Mouse (Mus musculus) kidney, adult 2 months (tissue): ENCODE results near the gene Fam198a. TPM values are rescaled to one million over a fixed set of nuclear protein-coding genes. Genes with fewer than 3 reads are reported as not detected.
A peak's percentile ranks its signal among the peaks of the same experiment; 100 is the strongest.

ENCODE experiments used
- DNase-seq: peaks from one replicate; pipeline ENCODE4 v3.0.0; 2021
- H3K27ac ChIP-seq: fragments of 200-500 bp; 2 replicates; pipeline ENCODE4 v1.5.1; 2012; ENCODE audit warnings: low read depth, low read length, control low read depth, inconsistent platforms; ENCODE audit not compliant: insufficient read depth
- H3K27me3 ChIP-seq: fragments of 200-500 bp; replicated peaks from 2 replicates; pipeline ENCODE4 v1.6.1; 2012; ENCODE audit warnings: mild to moderate bottlenecking, moderate library complexity, low read length, inconsistent platforms; ENCODE audit not compliant: control insufficient read depth, insufficient read depth
- H3K36me3 ChIP-seq: fragments of 200-500 bp; 2 replicates; pipeline ENCODE4 v1.6.1; 2012; ENCODE audit warnings: mild to moderate bottlenecking, moderate library complexity, low read length, inconsistent platforms; ENCODE audit not compliant: control insufficient read depth, insufficient read depth
- H3K4me1 ChIP-seq: fragments of 200-500 bp; 2 replicates; pipeline ENCODE4 v1.6.1; 2011; ENCODE audit warnings: low read length; ENCODE audit not compliant: control insufficient read depth, insufficient read depth
- H3K4me3 ChIP-seq: fragments of 200-500 bp; 2 replicates; pipeline ENCODE4 v1.5.1; 2011; ENCODE audit warnings: mild to moderate bottlenecking, low read depth, low read length, control low read depth; ENCODE audit not compliant: insufficient read depth
- CTCF ChIP-seq: fragments of 200-500 bp; conservative IDR thresholded peaks from 2 replicates; pipeline ENCODE4 v1.5.1; 2011; ENCODE audit warnings: low read depth, mild to moderate bottlenecking, control low read depth, low read length, moderate library complexity, mixed read lengths; ENCODE audit not compliant: insufficient read depth, insufficient read length
- POLR2A ChIP-seq: fragments of 200-500 bp; IDR thresholded peaks from one replicate; pipeline ENCODE4 v1.6.1; 2011; ENCODE audit warnings: low read depth, low read length, control low read depth
- WGBS: fragments of 180-500 bp; shearing (Covaris S2); methylation state at CpG from one replicate; pipeline ENCODE4 v1.1.7; 2018; 5-methylcytosine and 5-hydroxymethylcytosine counted together
- polyA plus RNA-seq: library from polyadenylated mRNA; depleted of rRNA; stranded (reverse); fragments of >200 nt; gene quantifications from 2 replicates; pipeline ENCODE4 v1.2.3, GENCODE M21; 2012

Gene Fam198a
- polyA plus RNA-seq, 1 experiment, result 0.25 TPM

GRCm38 (mm10) chr9:121943005-121943404, 7.8 kb upstream of the Fam198a start:
- no peaks in the 10 kb centered on the region for H3K36me3 ChIP-seq
- no peak for DNase-seq

GRCm38 (mm10) chr9:121943628-121944027, 7.2 kb upstream of the Fam198a start:
- Histone ChIP-seq H3K36me3 (no peaks in the 10 kb centered on the region), H3K27me3 (no peaks in the 10 kb centered on the region), H3K4me1 (no peaks in the 10 kb centered on the region), H3K4me3 (no peak overlapping the region), H3K27ac (no peak overlapping the region)
- DNase-seq, result no peak
- 83% methylated on average over 3 of the region's 3 CpGs for WGBS
- TF ChIP-seq CTCF (no peak), POLR2A (no peak)

More at GRCm38 (mm10) chr9:121943005-121943404, 7.8 kb upstream of the Fam198a start:
- no peak overlapping the region for H3K4me3 ChIP-seq
- no peaks in the 10 kb centered on the region for H3K4me1 ChIP-seq
- TF ChIP-seq POLR2A (no peak), CTCF (no peak)
- no peaks in the 10 kb centered on the region for H3K27me3 ChIP-seq
- no peak overlapping the region for H3K27ac ChIP-seq
- WGBS, result 69% methylated on average over 3 of the region's 3 CpGs

- Histone ChIP-seq H3K27ac (no peak overlapping the region), H3K36me3 (no peaks in the 10 kb centered on the region), H3K4me3 (no peak overlapping the region), H3K4me1 (peaks cover 3% of the 10 kb centered on the region; the same call in 1 of the 2 replicates), H3K27me3 (no peaks in the 10 kb centered on the region)
- DNase-seq, result peak; percentile 69
- WGBS, result 5% methylated on average over 4 of the region's 4 CpGs
- TF ChIP-seq CTCF (peak; percentile 66), POLR2A (no peak)
Observed at GRCm38 (mm10) chr9:121947784-121948183, 3.0 kb upstream of the Fam198a start.

GRCm38 (mm10) chr9:121948431-121948830, 2.4 kb upstream of the Fam198a start:
- TF ChIP-seq CTCF (no peak), POLR2A (no peak)
- DNase-seq, result no peak
- WGBS, result 67% methylated on average over 4 of the region's 4 CpGs

GRCm38 (mm10) chr9:121951114-121951423, 281 bp downstream of the Fam198a start:
- no peak overlapping the region for H3K27ac ChIP-seq
- DNase-seq, result no peak
- H3K36me3 ChIP-seq, result no peaks in the 10 kb centered on the region
- H3K27me3 ChIP-seq, result no peaks in the 10 kb centered on the region
- TF ChIP-seq POLR2A, result no peak
- TF ChIP-seq CTCF, result no peak
- H3K4me3 ChIP-seq, result 0 out of 2 replicates have a peak overlapping the region, but pooled peaks have one; percentile 9
- 40% methylated on average over 4 of the region's 4 CpGs for WGBS
- peaks cover 3% of the 10 kb centered on the region; the same call in 1 of the 2 replicates for H3K4me1 ChIP-seq

More at GRCm38 (mm10) chr9:121948431-121948830, 2.4 kb upstream of the Fam198a start:
- Histone ChIP-seq H3K36me3 (no peaks in the 10 kb centered on the region), H3K4me3 (no peak overlapping the region), H3K27ac (no peak overlapping the region), H3K4me1 (peaks cover 3% of the 10 kb centered on the region; the same call in 1 of the 2 replicates), H3K27me3 (no peaks in the 10 kb centered on the region)

GRCm38 (mm10) chr9:121952596-121952995, 1.8 kb downstream of the Fam198a start:
- no peak for TF ChIP-seq CTCF
- no peak for TF ChIP-seq POLR2A
- no peak overlapping the region for H3K27ac ChIP-seq

GRCm38 (mm10) chr9:121959966-121960635, 9.3 kb downstream of the Fam198a start:
- H3K4me1 ChIP-seq, result no peaks in the 10 kb centered on the region
- no peaks in the 10 kb centered on the region for H3K36me3 ChIP-seq
- WGBS, result 53% methylated on average over 7 of the region's 7 CpGs
- no peak for DNase-seq
- no peak overlapping the region for H3K4me3 ChIP-seq
- no peak for TF ChIP-seq POLR2A
- no peak for TF ChIP-seq CTCF
- H3K27me3 ChIP-seq, result no peaks in the 10 kb centered on the region
- H3K27ac ChIP-seq, result no peak overlapping the region

More at GRCm38 (mm10) chr9:121952596-121952995, 1.8 kb downstream of the Fam198a start:
- Histone ChIP-seq H3K4me3 (no peak overlapping the region), H3K36me3 (no peaks in the 10 kb centered on the region), H3K27me3 (no peaks in the 10 kb centered on the region), H3K4me1 (peaks cover 3% of the 10 kb centered on the region; the same call in 1 of the 2 replicates)
- 90% methylated on average over 6 of the region's 6 CpGs for WGBS
- DNase-seq, result no peak
